In genomic region chr16:24393556-24394210, GRCm38 (mm10) we compare ENCODE assay signal across 8 mouse cellular contexts. TPM values are rescaled to one million over a fixed set of nuclear protein-coding genes. Genes with fewer than 3 reads are reported as not detected.
DNase-seq lines count a peak whose midpoint lies in the region; ATAC-seq and TF ChIP-seq lines count a peak whose summit lies in the region.

No protein-coding gene starts in this region.

- WGBS in heart, adult 2 months = 2% methylated on average over 50 of the region's 76 CpGs
- WGBS in lung, embryonic 14.5 days = under 1% methylated on average over 61 of the region's 76 CpGs

- peak; percentile 58 for ATAC-seq in Patski
- ATAC-seq in lung, embryonic 14.5 days (ENCODE audit: insufficient read depth) = peak; percentile 64

- peak; percentile 61 for DNase-seq in A20 (ENCODE audit: low read depth, low spot score)
- no peak for DNase-seq in Patski (ENCODE audit: low read depth, low spot score)
- peak; percentile 55 to 61 for DNase-seq in cerebellum, postnatal 36 days
- peak; percentile 86 to 89 for DNase-seq in heart, adult 2 months
- peak; percentile 63 to 64 for DNase-seq in kidney, adult 8-10 months
- DNase-seq in lung, embryonic 14.5 days = peak; percentile 74
- DNase-seq in ovary, postnatal 10 days (ENCODE audit: low spot score) = peak; percentile 22
- DNase-seq in urinary bladder, postnatal 25 days (ENCODE audit: low spot score) = peak; percentile 45

- peak; percentile 32; the same call in 1 of the 2 replicates for TF ChIP-seq POLR2A in heart, adult 2 months (IDR thresholded peaks at IDR 0.05; ENCODE audit: insufficient read depth, low read depth, low read length)

- H3K27me3 ChIP-seq in Patski = no peaks in the 10 kb centered on the region
- no peaks in the 10 kb centered on the region for H3K27me3 ChIP-seq in heart, adult 2 months (ENCODE audit: control insufficient read depth, insufficient read depth, low read length)
- H3K27me3 ChIP-seq in lung, embryonic 14.5 days (ENCODE audit: insufficient read depth, low read length) = no peaks in the 10 kb centered on the region

- H3K4me1 ChIP-seq in heart, adult 2 months (ENCODE audit: control insufficient read depth, insufficient read depth, low read length) = peaks cover 11% of the 10 kb centered on the region
- peaks cover 21% of the 10 kb centered on the region for H3K4me1 ChIP-seq in lung, embryonic 14.5 days (ENCODE audit: insufficient read depth)

- no peak for TF ChIP-seq CTCF in Patski (IDR thresholded peaks at IDR 0.05)
- no peak for TF ChIP-seq CTCF in heart, adult 2 months (IDR thresholded peaks at IDR 0.05)
- no peak for TF ChIP-seq CTCF in lung, embryonic 14.5 days (IDR thresholded peaks at IDR 0.05; ENCODE audit: low read depth)

- in situ Hi-C loops in Patski (cut with MboI; ENCODE audit: low pct_unique_long_range_greater_than_20kb) = loop anchor here (10.0 to 25.0 kb wide), 4 partner anchors 101 to 869 kb away; partner anchors contain the start of genes Bcl6 and Gm37419

- H3K9ac ChIP-seq in heart, adult 2 months (ENCODE audit: low read depth, low read length) = peak overlapping the region; percentile 96
- peak overlapping the region; percentile 98 for H3K9ac ChIP-seq in lung, embryonic 14.5 days

- peak overlapping the region; percentile 99 for H3K27ac ChIP-seq in heart, adult 2 months
- H3K27ac ChIP-seq in lung, embryonic 14.5 days (ENCODE audit: low read depth) = peak overlapping the region; percentile 100

- TF ChIP-seq EP300 in heart, adult 2 months (IDR thresholded peaks at IDR 0.05; ENCODE audit: insufficient read depth, low read depth, low read length) = no peak

- CTCF ChIA-PET in Patski (lab: Charles Lee) = no interaction called here

- peaks cover 4% of the 10 kb centered on the region; the same call in 1 of the 2 replicates for H3K36me3 ChIP-seq in heart, adult 2 months (ENCODE audit: control insufficient read depth, insufficient read depth, low read length)
- no peaks in the 10 kb centered on the region for H3K36me3 ChIP-seq in lung, embryonic 14.5 days (ENCODE audit: insufficient read depth)

- H3K9me3 ChIP-seq in lung, embryonic 14.5 days (ENCODE audit: low read depth, low read length) = no peaks in the 10 kb centered on the region

- H3K4me3 ChIP-seq in heart, adult 2 months = peak overlapping the region; percentile 87
- peak overlapping the region; percentile 83 for H3K4me3 ChIP-seq in lung, embryonic 14.5 days (ENCODE audit: low read depth, low read length)

- peaks cover 1% of the 10 kb centered on the region for H3K79me2 ChIP-seq in heart, adult 2 months (replicated peaks; ENCODE audit: control insufficient read depth, insufficient read depth, low read length)

- POLR2A ChIA-PET in Patski (lab: Charles Lee) = interaction anchor here (1.2 to 1.7 kb wide), 5 partner anchors 49 to 407 kb away, joined by 3 to 8 read pairs (median 6); partner anchors contain the start of genes Bcl6 and Gm37419

- intact Hi-C loops in heart, adult 2 months (cut with DNase I) = loop anchor here (1.0 to 5.0 kb wide), 5 partner anchors 46 to 669 kb away; no protein-coding TSS in a partner anchor

- peak overlapping the region; percentile 79 for H3K4me2 ChIP-seq in lung, embryonic 14.5 days

RNA-seq across cellular contexts. Expression of gene Lpp, which starts 0.4 kb away (rescaled TPM):
- 28.3 TPM for polyA plus RNA-seq in Patski (2021)
- 10 to 100 TPM; 23.6 to 25.1 TPM for total RNA-seq in heart, adult 2 months (2021)
- 7.7 and 14.3 TPM in 2 replicates for polyA plus RNA-seq in heart, adult 2 months (2012; rRNA removed)
- 72.4 and 79.9 TPM in 2 replicates for polyA plus RNA-seq in lung, embryonic 14.5 days (2014; fragmentation: Nextera tagmentation; extraction: Ambion mirVana)
